Mouse (Mus musculus): ENCODE results near the gene Irak1bp1. TPM values are rescaled to one million over a fixed set of nuclear protein-coding genes. Genes with fewer than 3 reads are reported as not detected.

Gene Irak1bp1
- polyA plus RNA-seq, 1 experiment from 2014 or later = 38.6 TPM

GRCm38 (mm10) chr9:82826426-82826825, 2.9 kb upstream of the Irak1bp1 start:
- ATAC-seq = no peak
- H3K9ac ChIP-seq (ENCODE audit: low read depth, low read length) = no peak overlapping the region
- 96% methylated on average over 6 of the region's 6 CpGs for WGBS

GRCm38 (mm10) chr9:82829693-82830430, 522 bp downstream of the Irak1bp1 start:
- peak; percentile 96 for ATAC-seq
- Histone ChIP-seq H3K36me3 (ENCODE audit: control insufficient read depth, insufficient read depth, low read length) (peaks cover 2% of the 10 kb centered on the region; the same call in 1 of the 2 replicates), H3K4me3 (ENCODE audit: low read depth, low read length) (peak overlapping the region; percentile 64), H3K27ac (ENCODE audit: low read length) (peak overlapping the region; percentile 91), H3K9ac (ENCODE audit: low read depth, low read length) (peak overlapping the region; percentile 89), H3K4me2 (ENCODE audit: low read length) (peak overlapping the region; percentile 74), H3K27me3 (ENCODE audit: control insufficient read depth, insufficient read depth, low read depth, low read length) (no peaks in the 10 kb centered on the region), H3K4me1 (ENCODE audit: control insufficient read depth, insufficient read depth, low read length) (peaks cover 14% of the 10 kb centered on the region), H3K9me3 (replicated peaks; ENCODE audit: control insufficient read depth, low read length, poor library complexity, severe bottlenecking) (0 out of 2 replicates have a peak, but pooled peaks cover 2% of the 10 kb centered on the region)
- WGBS = under 1% methylated on average over 65 of the region's 65 CpGs

More at GRCm38 (mm10) chr9:82826426-82826825, 2.9 kb upstream of the Irak1bp1 start:
- Histone ChIP-seq H3K4me2 (ENCODE audit: low read length) (no peak overlapping the region), H3K27me3 (ENCODE audit: control insufficient read depth, insufficient read depth, low read depth, low read length) (no peaks in the 10 kb centered on the region), H3K9me3 (replicated peaks; ENCODE audit: control insufficient read depth, low read length, poor library complexity, severe bottlenecking) (no peaks in the 10 kb centered on the region), H3K27ac (ENCODE audit: low read length) (no peak overlapping the region), H3K4me3 (ENCODE audit: low read depth, low read length) (no peak overlapping the region), H3K36me3 (ENCODE audit: control insufficient read depth, insufficient read depth, low read length) (0 out of 2 replicates have a peak, but pooled peaks cover 2% of the 10 kb centered on the region), H3K4me1 (ENCODE audit: control insufficient read depth, insufficient read depth, low read length) (peaks cover 11% of the 10 kb centered on the region)

GRCm38 (mm10) chr9:82831891-82832290, 2.6 kb downstream of the Irak1bp1 start:
- WGBS = 39% methylated on average over 4 of the region's 4 CpGs
- Histone ChIP-seq H3K4me2 (ENCODE audit: low read length) (no peak overlapping the region), H3K4me1 (ENCODE audit: control insufficient read depth, insufficient read depth, low read length) (peaks cover 19% of the 10 kb centered on the region), H3K9me3 (replicated peaks; ENCODE audit: control insufficient read depth, low read length, poor library complexity, severe bottlenecking) (0 out of 2 replicates have a peak, but pooled peaks cover 2% of the 10 kb centered on the region), H3K9ac (ENCODE audit: low read depth, low read length) (no peak overlapping the region), H3K27ac (ENCODE audit: low read length) (no peak overlapping the region), H3K27me3 (ENCODE audit: control insufficient read depth, insufficient read depth, low read depth, low read length) (no peaks in the 10 kb centered on the region), H3K36me3 (ENCODE audit: control insufficient read depth, insufficient read depth, low read length) (no peaks in the 10 kb centered on the region; the same call in 1 of the 2 replicates), H3K4me3 (ENCODE audit: low read depth, low read length) (no peak overlapping the region)
- ATAC-seq = no peak

GRCm38 (mm10) chr9:82835921-82836320, 6.6 kb downstream of the Irak1bp1 start:
- Histone ChIP-seq H3K9me3 (replicated peaks; ENCODE audit: control insufficient read depth, low read length, poor library complexity, severe bottlenecking) (0 out of 2 replicates have a peak, but pooled peaks cover 2% of the 10 kb centered on the region), H3K4me1 (ENCODE audit: control insufficient read depth, insufficient read depth, low read length) (peaks cover 11% of the 10 kb centered on the region), H3K4me3 (ENCODE audit: low read depth, low read length) (no peak overlapping the region), H3K27me3 (ENCODE audit: control insufficient read depth, insufficient read depth, low read depth, low read length) (no peaks in the 10 kb centered on the region), H3K36me3 (ENCODE audit: control insufficient read depth, insufficient read depth, low read length) (peaks cover 11% of the 10 kb centered on the region), H3K4me2 (ENCODE audit: low read length) (no peak overlapping the region), H3K9ac (ENCODE audit: low read depth, low read length) (no peak overlapping the region), H3K27ac (ENCODE audit: low read length) (no peak overlapping the region)
- ATAC-seq = no peak
- WGBS = 72% methylated on average over 6 of the region's 6 CpGs

GRCm38 (mm10) chr9:82842671-82843070, 13.3 kb downstream of the Irak1bp1 start:
- Histone ChIP-seq H3K36me3 (ENCODE audit: control insufficient read depth, insufficient read depth, low read length) (peaks cover 27% of the 10 kb centered on the region), H3K4me3 (ENCODE audit: low read depth, low read length) (no peak overlapping the region), H3K4me1 (ENCODE audit: control insufficient read depth, insufficient read depth, low read length) (no peaks in the 10 kb centered on the region), H3K27me3 (ENCODE audit: control insufficient read depth, insufficient read depth, low read depth, low read length) (no peaks in the 10 kb centered on the region), H3K9ac (ENCODE audit: low read depth, low read length) (no peak overlapping the region), H3K27ac (ENCODE audit: low read length) (no peak overlapping the region), H3K4me2 (ENCODE audit: low read length) (no peak overlapping the region), H3K9me3 (replicated peaks; ENCODE audit: control insufficient read depth, low read length, poor library complexity, severe bottlenecking) (no peaks in the 10 kb centered on the region)
- ATAC-seq = no peak
- WGBS = 95% methylated on average over 4 of the region's 4 CpGs

DNA sequence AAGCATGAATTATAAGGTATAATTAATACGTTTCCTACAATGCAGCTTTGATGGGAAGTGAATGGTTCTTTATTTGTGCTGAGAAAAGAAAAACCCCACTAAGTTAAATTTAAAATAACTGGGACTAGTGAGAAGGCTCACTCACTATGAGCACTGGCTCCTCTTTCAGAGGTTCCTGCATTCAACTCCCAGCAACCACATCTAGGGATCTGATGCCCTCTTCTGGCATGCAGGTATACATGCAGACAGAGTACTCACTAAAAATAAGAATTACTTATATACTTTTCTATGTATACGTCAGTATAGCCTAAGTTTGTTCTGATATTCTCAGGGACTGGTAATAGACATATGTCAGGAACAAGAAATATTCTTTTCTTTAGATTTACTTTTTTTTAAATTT, 24.7 kb downstream of the Irak1bp1 start:
- no peak for ATAC-seq
- Histone ChIP-seq H3K4me1 (ENCODE audit: control insufficient read depth, insufficient read depth, low read length) (no peaks in the 10 kb centered on the region), H3K27me3 (ENCODE audit: control insufficient read depth, insufficient read depth, low read depth, low read length) (no peaks in the 10 kb centered on the region), H3K36me3 (ENCODE audit: control insufficient read depth, insufficient read depth, low read length) (no peaks in the 10 kb centered on the region), H3K27ac (ENCODE audit: low read length) (no peak overlapping the region), H3K4me2 (ENCODE audit: low read length) (no peak overlapping the region), H3K4me3 (ENCODE audit: low read depth, low read length) (no peak overlapping the region), H3K9me3 (replicated peaks; ENCODE audit: control insufficient read depth, low read length, poor library complexity, severe bottlenecking) (0 out of 2 replicates have a peak, but pooled peaks cover 3% of the 10 kb centered on the region), H3K9ac (ENCODE audit: low read depth, low read length) (no peak overlapping the region)
- WGBS = 54% methylated on average over 2 of the region's 2 CpGs

GRCm38 (mm10) chr9:82854973-82855614, 25.8 kb downstream of the Irak1bp1 start:
- Histone ChIP-seq H3K27ac (ENCODE audit: low read length) (no peak overlapping the region), H3K36me3 (ENCODE audit: control insufficient read depth, insufficient read depth, low read length) (no peaks in the 10 kb centered on the region), H3K4me1 (ENCODE audit: control insufficient read depth, insufficient read depth, low read length) (no peaks in the 10 kb centered on the region), H3K9me3 (replicated peaks; ENCODE audit: control insufficient read depth, low read length, poor library complexity, severe bottlenecking) (0 out of 2 replicates have a peak, but pooled peaks cover 3% of the 10 kb centered on the region), H3K4me3 (ENCODE audit: low read depth, low read length) (no peak overlapping the region), H3K4me2 (ENCODE audit: low read length) (no peak overlapping the region), H3K9ac (ENCODE audit: low read depth, low read length) (no peak overlapping the region), H3K27me3 (ENCODE audit: control insufficient read depth, insufficient read depth, low read depth, low read length) (no peaks in the 10 kb centered on the region)
- ATAC-seq = no peak
- 42% methylated on average over 3 of the region's 3 CpGs for WGBS

GRCm38 (mm10) chr9:82856241-82856640, 26.9 kb downstream of the Irak1bp1 start:
- Histone ChIP-seq H3K4me1 (ENCODE audit: control insufficient read depth, insufficient read depth, low read length) (no peaks in the 10 kb centered on the region), H3K36me3 (ENCODE audit: control insufficient read depth, insufficient read depth, low read length) (no peaks in the 10 kb centered on the region), H3K27me3 (ENCODE audit: control insufficient read depth, insufficient read depth, low read depth, low read length) (no peaks in the 10 kb centered on the region), H3K4me3 (ENCODE audit: low read depth, low read length) (no peak overlapping the region), H3K9me3 (replicated peaks; ENCODE audit: control insufficient read depth, low read length, poor library complexity, severe bottlenecking) (0 out of 2 replicates have a peak, but pooled peaks cover 3% of the 10 kb centered on the region), H3K27ac (ENCODE audit: low read length) (no peak overlapping the region), H3K4me2 (ENCODE audit: low read length) (no peak overlapping the region), H3K9ac (ENCODE audit: low read depth, low read length) (no peak overlapping the region)
- no peak for ATAC-seq
- 88% methylated on average over 4 of the region's 4 CpGs for WGBS

GRCm38 (mm10) chr9:82860805-82861204, 31.5 kb downstream of the Irak1bp1 start:
- Histone ChIP-seq H3K36me3 (ENCODE audit: control insufficient read depth, insufficient read depth, low read length) (no peaks in the 10 kb centered on the region), H3K27me3 (ENCODE audit: control insufficient read depth, insufficient read depth, low read depth, low read length) (no peaks in the 10 kb centered on the region), H3K9ac (ENCODE audit: low read depth, low read length) (no peak overlapping the region), H3K4me2 (ENCODE audit: low read length) (no peak overlapping the region), H3K4me3 (ENCODE audit: low read depth, low read length) (no peak overlapping the region), H3K4me1 (ENCODE audit: control insufficient read depth, insufficient read depth, low read length) (no peaks in the 10 kb centered on the region), H3K9me3 (replicated peaks; ENCODE audit: control insufficient read depth, low read length, poor library complexity, severe bottlenecking) (no peaks in the 10 kb centered on the region), H3K27ac (ENCODE audit: low read length) (no peak overlapping the region)
- ATAC-seq = no peak
- 98% methylated on average over 2 of the region's 2 CpGs for WGBS

Measured in midbrain, embryonic 16.5 days (tissue).